Mouse (Mus musculus) hindbrain, embryonic 16.5 days (tissue): ENCODE measurements around the gene Ccdc107. TPM values are rescaled to one million over a fixed set of nuclear protein-coding genes. Genes with fewer than 3 reads are reported as not detected.

Experiments
- ATAC-seq: fragments of 200-750 bp; cut with Nextera tagmentation; 2 replicates; pipeline ENCODE4 v1.8.0; 2017; ENCODE audit warnings: moderate TSS enrichment, moderate library complexity
- H3K27ac ChIP-seq: fragments of 300-500 bp; sonication (generic); 2 replicates; pipeline ENCODE4 v1.5.1; 2014; ENCODE audit warnings: low read depth, mild to moderate bottlenecking, control low read depth, low read length, moderate library complexity
- H3K27me3 ChIP-seq: fragments of 300-500 bp; sonication (generic); replicated peaks from 2 replicates; pipeline ENCODE4 v1.6.1; 2014; ENCODE audit warnings: low read length; ENCODE audit not compliant: control insufficient read depth, insufficient read depth
- H3K36me3 ChIP-seq: fragments of 300-500 bp; sonication (generic); 2 replicates; pipeline ENCODE4 v1.6.1; 2014; ENCODE audit warnings: mild to moderate bottlenecking, low read length, moderate library complexity, mixed read lengths; ENCODE audit not compliant: control insufficient read depth, insufficient read depth
- H3K4me1 ChIP-seq: fragments of 300-500 bp; sonication (generic); 2 replicates; pipeline ENCODE4 v1.6.1; 2014; ENCODE audit warnings: low read depth, low read length; ENCODE audit not compliant: control insufficient read depth, insufficient read depth
- H3K4me2 ChIP-seq: fragments of 300-500 bp; sonication (generic); 2 replicates; pipeline ENCODE4 v1.6.1; 2014; ENCODE audit warnings: mild to moderate bottlenecking, low read length, control low read depth, moderate library complexity
- H3K4me3 ChIP-seq: fragments of 300-500 bp; sonication (generic); 2 replicates; pipeline ENCODE4 v1.5.1; 2014; ENCODE audit warnings: mild to moderate bottlenecking, low read length, control low read depth, moderate library complexity
- H3K9ac ChIP-seq: fragments of 300-500 bp; sonication (generic); 2 replicates; pipeline ENCODE4 v1.6.1; 2014; ENCODE audit warnings: low read depth, mild to moderate bottlenecking, control low read depth, low read length, moderate library complexity
- H3K9me3 ChIP-seq: fragments of 300-500 bp; sonication (generic); 2 replicates; pipeline ENCODE4 v1.6.1; 2014; ENCODE audit warnings: mild to moderate bottlenecking, low read length, moderate library complexity; ENCODE audit not compliant: control insufficient read depth
- WGBS: fragments of 180-500 bp; shearing (Covaris S2); extraction: QIAGEN DNeasy Blood & Tissue Kit; methylation state at CpG from one replicate; pipeline ENCODE4 v1.1.7; 2014; 5-methylcytosine and 5-hydroxymethylcytosine counted together
- polyA plus RNA-seq: library from polyadenylated mRNA; unstranded; fragments of >200 nt; fragmentation: Nextera tagmentation; extraction: Ambion mirVana; gene quantifications from 2 replicates; pipeline ENCODE4 v1.2.1, GENCODE M21; 2015

Gene Ccdc107
- polyA plus RNA-seq, 1 experiment from 2014 or later, result 99.8 TPM

GRCm38 (mm10) chr4:43536031-43536430, 43.3 kb downstream of the Ccdc107 start:
- ATAC-seq, result no peak
- Histone ChIP-seq H3K4me1 (no peaks in the 10 kb centered on the region), H3K36me3 (peaks cover 60% of the 10 kb centered on the region), H3K4me2 (no peak overlapping the region), H3K27ac (no peak overlapping the region), H3K27me3 (no peaks in the 10 kb centered on the region), H3K9me3 (no peaks in the 10 kb centered on the region), H3K9ac (no peak overlapping the region), H3K4me3 (no peak overlapping the region)
- 95% methylated on average over 9 of the region's 9 CpGs for WGBS

GRCm38 (mm10) chr4:43542044-43542443, 49.3 kb downstream of the Ccdc107 start:
- no peak for ATAC-seq
- Histone ChIP-seq H3K4me3 (no peak overlapping the region), H3K4me1 (no peaks in the 10 kb centered on the region), H3K4me2 (no peak overlapping the region), H3K9ac (no peak overlapping the region), H3K27ac (no peak overlapping the region), H3K27me3 (no peaks in the 10 kb centered on the region), H3K9me3 (no peaks in the 10 kb centered on the region), H3K36me3 (peaks cover 62% of the 10 kb centered on the region)
- WGBS, result 76% methylated on average over 3 of the region's 3 CpGs

Other genes with a start within 250 kb of the Ccdc107 start
- gene Atp8b5, start 225.7 kb upstream of the Ccdc107 start, polyA plus RNA-seq, result 0.60 and 1.2 TPM in 2 replicates
- 70.8 and 86.8 TPM in 2 replicates for gene Rusc2, start 110.9 kb upstream of the Ccdc107 start, polyA plus RNA-seq
- 1.1 and 1.4 TPM in 2 replicates for gene Fam166b, start 63.8 kb upstream of the Ccdc107 start, polyA plus RNA-seq
- gene Tesk1, start 51.0 kb upstream of the Ccdc107 start, polyA plus RNA-seq, result 8.9 and 9.2 TPM in 2 replicates
- 5.1 and 5.3 TPM in 2 replicates for gene Cd72, start 38.3 kb upstream of the Ccdc107 start, polyA plus RNA-seq
- not detected in 2 replicates for gene Sit1, start 9.2 kb upstream of the Ccdc107 start, polyA plus RNA-seq
- 8.2 and 10.7 TPM in 2 replicates for gene Arhgef39, start 6.8 kb downstream of the Ccdc107 start, polyA plus RNA-seq
- gene Car9, start 14.1 kb downstream of the Ccdc107 start, polyA plus RNA-seq, result 0.23 and 0.47 TPM in 2 replicates
- 10.6 and 41.1 TPM in 2 replicates for gene Tpm2, start 30.9 kb downstream of the Ccdc107 start, polyA plus RNA-seq
- gene Creb3, start 69.4 kb downstream of the Ccdc107 start, polyA plus RNA-seq, result 90.8 and 94.1 TPM in 2 replicates
- gene Tln1, start 69.8 kb downstream of the Ccdc107 start, polyA plus RNA-seq, result 56.2 and 61.1 TPM in 2 replicates
- gene Rgp1, start 85.8 kb downstream of the Ccdc107 start, polyA plus RNA-seq, result 17.8 and 23.5 TPM in 2 replicates
- gene Gba2, start 86.0 kb downstream of the Ccdc107 start, polyA plus RNA-seq, result 54.0 and 59.3 TPM in 2 replicates
- gene Msmp, start 91.6 kb downstream of the Ccdc107 start, polyA plus RNA-seq, result 0.71 and 0.94 TPM in 2 replicates
- 10.8 and 12.6 TPM in 2 replicates for gene Npr2, start 139.0 kb downstream of the Ccdc107 start, polyA plus RNA-seq
- 9.3 and 10.3 TPM in 2 replicates for gene Spag8, start 160.7 kb downstream of the Ccdc107 start, polyA plus RNA-seq
- 68.7 and 77.8 TPM in 2 replicates for gene Hint2, start 163.6 kb downstream of the Ccdc107 start, polyA plus RNA-seq
- gene Tmem8b, start 176.1 kb downstream of the Ccdc107 start, polyA plus RNA-seq, result 12.0 and 13.9 TPM in 2 replicates
- gene Fam221b, start 176.2 kb downstream of the Ccdc107 start, polyA plus RNA-seq, result 1.5 and 2.0 TPM in 2 replicates
- gene Olfr70, start 207.9 kb downstream of the Ccdc107 start, polyA plus RNA-seq, result 0.06 TPM in 1 of 2 replicates, not detected in the other
- gene Olfr71, start 217.4 kb downstream of the Ccdc107 start, polyA plus RNA-seq, result 0.11 TPM in 1 of 2 replicates, not detected in the other
- 0.49 and 0.75 TPM in 2 replicates for gene Hrct1, start 234.3 kb downstream of the Ccdc107 start, polyA plus RNA-seq
- 0.04 TPM in 1 of 2 replicates, not detected in the other for gene Spaar, start 237.1 kb downstream of the Ccdc107 start, polyA plus RNA-seq